Mouse (Mus musculus) hindbrain, embryonic 10.5 days (tissue): ENCODE measurements around the gene Cacna1h. TPM values are rescaled to one million over a fixed set of nuclear protein-coding genes. Genes with fewer than 3 reads are reported as not detected.

ENCODE experiments used
- DNase-seq: peaks from one replicate; pipeline ENCODE4 v3.0.0-alpha.2; 2017; ENCODE audit warnings: low spot score
- H3K27ac ChIP-seq: fragments of 300-500 bp; sonication (generic); 2 replicates; pipeline ENCODE4 v1.5.1; 2016; ENCODE audit warnings: mild to moderate bottlenecking, moderate library complexity
- H3K27me3 ChIP-seq: fragments of 300-500 bp; sonication (generic); 2 replicates; pipeline ENCODE4 v1.6.1; 2016; ENCODE audit warnings: mild to moderate bottlenecking; ENCODE audit not compliant: poor library complexity, insufficient read depth, severe bottlenecking
- H3K36me3 ChIP-seq: fragments of 300-500 bp; sonication (generic); 2 replicates; pipeline ENCODE4 v1.6.1; 2016; ENCODE audit warnings: mild to moderate bottlenecking, moderate library complexity
- H3K4me1 ChIP-seq: fragments of 300-500 bp; sonication (generic); replicated peaks from 2 replicates; pipeline ENCODE4 v1.6.1; 2016; ENCODE audit warnings: mild to moderate bottlenecking
- H3K4me3 ChIP-seq: fragments of 300-500 bp; sonication (generic); 2 replicates; pipeline ENCODE4 v1.5.1; 2016; ENCODE audit warnings: mild to moderate bottlenecking, moderate library complexity
- H3K9me3 ChIP-seq: fragments of 300-500 bp; sonication (generic); 2 replicates; pipeline ENCODE4 v1.6.1; 2016; ENCODE audit warnings: mild to moderate bottlenecking, moderate library complexity
- WGBS: fragments of 180-500 bp; shearing (Covaris S2); methylation state at CpG from one replicate; pipeline ENCODE4 v1.1.7; 2016; 5-methylcytosine and 5-hydroxymethylcytosine counted together
- polyA plus RNA-seq: library from polyadenylated mRNA; unstranded; fragments of >200 nt; fragmentation: Nextera tagmentation; extraction: Ambion mirVana; gene quantifications from 2 replicates; pipeline ENCODE4 v1.2.1, GENCODE M21; 2016

The Cacna1h gene
- polyA plus RNA-seq = 3.9 and 6.8 TPM in 2 replicates

- Histone ChIP-seq H3K9me3 (no peaks in the 10 kb centered on the region), H3K27ac (peak within 1 kb of the TSS; percentile 90), H3K4me3 (peak within 1 kb of the TSS; percentile 84), H3K36me3 (peaks cover 2% of the 10 kb centered on the region; the same call in 1 of the 2 replicates), H3K4me1 (peaks cover 66% of the 10 kb centered on the region), H3K27me3 (peaks cover 71% of the 10 kb centered on the region)
- WGBS = under 1% methylated on average over 102 of the region's 103 CpGs
- DNase-seq = peak; percentile 80
Observed at GRCm38 (mm10) chr17:25433617-25434606, at the start of gene Cacna1h. Cacna1h (minus strand) TSS chr17:25433783.

- 92% methylated on average over 6 of the region's 6 CpGs for WGBS
- Histone ChIP-seq H3K4me3 (no peak overlapping the region), H3K27ac (no peak overlapping the region), H3K27me3 (peaks cover 18% of the 10 kb centered on the region), H3K36me3 (no peaks in the 10 kb centered on the region), H3K9me3 (no peaks in the 10 kb centered on the region), H3K4me1 (peaks cover 23% of the 10 kb centered on the region; the same call in 1 of the 2 replicates)
- DNase-seq = no peak
Observed at GRCm38 (mm10) chr17:25482092-25482491, 48.5 kb upstream of the Cacna1h start.

- Histone ChIP-seq H3K4me3 (no peak overlapping the region), H3K36me3 (no peaks in the 10 kb centered on the region), H3K9me3 (no peaks in the 10 kb centered on the region), H3K27ac (no peak overlapping the region), H3K27me3 (peaks cover 27% of the 10 kb centered on the region), H3K4me1 (peaks cover 32% of the 10 kb centered on the region)
- WGBS = 69% methylated on average over 4 of the region's 4 CpGs
- no peak for DNase-seq
Observed at GRCm38 (mm10) chr17:25480820-25481219, 47.2 kb upstream of the Cacna1h start.

- peaks cover 34% of the 10 kb centered on the region for H3K27me3 ChIP-seq
- no peak overlapping the region for H3K4me3 ChIP-seq
- H3K4me1 ChIP-seq = peaks cover 28% of the 10 kb centered on the region
- no peaks in the 10 kb centered on the region for H3K9me3 ChIP-seq
- WGBS = 43% methylated on average over 8 of the region's 8 CpGs
- no peak for DNase-seq
- H3K36me3 ChIP-seq = no peaks in the 10 kb centered on the region
- no peak overlapping the region for H3K27ac ChIP-seq
Observed at GRCm38 (mm10) chr17:25480152-25480551, 46.6 kb upstream of the Cacna1h start.

GRCm38 (mm10) chr17:25475946-25476744, 42.6 kb upstream of the Cacna1h start:
- peaks cover 68% of the 10 kb centered on the region for H3K27me3 ChIP-seq
- no peak overlapping the region for H3K27ac ChIP-seq
- 42% methylated on average over 19 of the region's 19 CpGs for WGBS
- H3K36me3 ChIP-seq = no peaks in the 10 kb centered on the region
- peak; percentile 47 for DNase-seq
- H3K9me3 ChIP-seq = no peaks in the 10 kb centered on the region
- peaks cover 50% of the 10 kb centered on the region for H3K4me1 ChIP-seq
- H3K4me3 ChIP-seq = no peak overlapping the region

- no peak overlapping the region; the same call in 1 of the 2 replicates for H3K27ac ChIP-seq
- WGBS = 2% methylated on average over 38 of the region's 38 CpGs
- H3K36me3 ChIP-seq = no peaks in the 10 kb centered on the region
- H3K4me1 ChIP-seq = peaks cover 51% of the 10 kb centered on the region
- peak overlapping the region; percentile 51 for H3K4me3 ChIP-seq
- DNase-seq = peak; percentile 69
- no peaks in the 10 kb centered on the region for H3K9me3 ChIP-seq
- peaks cover 72% of the 10 kb centered on the region for H3K27me3 ChIP-seq
Observed at GRCm38 (mm10) chr17:25474330-25475077, 40.9 kb upstream of the Cacna1h start.

- Histone ChIP-seq H3K4me3 (peak overlapping the region; percentile 33), H3K9me3 (no peaks in the 10 kb centered on the region), H3K36me3 (no peaks in the 10 kb centered on the region), H3K27ac (peak overlapping the region; percentile 26), H3K27me3 (peaks cover 56% of the 10 kb centered on the region), H3K4me1 (peaks cover 54% of the 10 kb centered on the region)
- 55% methylated on average over 14 of the region's 14 CpGs for WGBS
- DNase-seq = no peak
Observed at GRCm38 (mm10) chr17:25472044-25472443, 38.5 kb upstream of the Cacna1h start.

- WGBS = 35% methylated on average over 8 of the region's 8 CpGs
- Histone ChIP-seq H3K4me3 (peak overlapping the region; percentile 33), H3K27ac (peak overlapping the region; percentile 26), H3K36me3 (no peaks in the 10 kb centered on the region), H3K27me3 (peaks cover 50% of the 10 kb centered on the region), H3K4me1 (peaks cover 49% of the 10 kb centered on the region), H3K9me3 (no peaks in the 10 kb centered on the region)
- peak; percentile 52 for DNase-seq
Observed at GRCm38 (mm10) chr17:25471418-25471817, 37.8 kb upstream of the Cacna1h start.

GRCm38 (mm10) chr17:25469798-25470197, 36.2 kb upstream of the Cacna1h start:
- WGBS = 37% methylated on average over 8 of the region's 8 CpGs
- Histone ChIP-seq H3K27me3 (peaks cover 38% of the 10 kb centered on the region), H3K9me3 (no peaks in the 10 kb centered on the region), H3K4me3 (no peak overlapping the region), H3K36me3 (no peaks in the 10 kb centered on the region), H3K4me1 (peaks cover 43% of the 10 kb centered on the region), H3K27ac (no peak overlapping the region)
- peak; percentile 71 for DNase-seq

- Histone ChIP-seq H3K36me3 (no peaks in the 10 kb centered on the region), H3K27me3 (peaks cover 25% of the 10 kb centered on the region), H3K4me3 (no peak overlapping the region), H3K4me1 (peaks cover 33% of the 10 kb centered on the region), H3K9me3 (no peaks in the 10 kb centered on the region), H3K27ac (peak overlapping the region; percentile 54; the same call in 1 of the 2 replicates)
- DNase-seq = no peak
- 67% methylated on average over 6 of the region's 6 CpGs for WGBS
Observed at GRCm38 (mm10) chr17:25468301-25468700, 34.7 kb upstream of the Cacna1h start.

- Histone ChIP-seq H3K9me3 (no peaks in the 10 kb centered on the region), H3K27me3 (peaks cover 20% of the 10 kb centered on the region), H3K4me3 (no peak overlapping the region), H3K36me3 (no peaks in the 10 kb centered on the region), H3K27ac (no peak overlapping the region), H3K4me1 (peaks cover 34% of the 10 kb centered on the region)
- DNase-seq = no peak
- WGBS = 74% methylated on average over 6 of the region's 6 CpGs
Observed at GRCm38 (mm10) chr17:25467781-25468180, 34.2 kb upstream of the Cacna1h start.

GRCm38 (mm10) chr17:25466257-25466656, 32.7 kb upstream of the Cacna1h start:
- 79% methylated on average over 2 of the region's 2 CpGs for WGBS
- DNase-seq = no peak
- peaks cover 7% of the 10 kb centered on the region; the same call in 1 of the 2 replicates for H3K27me3 ChIP-seq
- no peak overlapping the region for H3K27ac ChIP-seq
- H3K4me1 ChIP-seq = peaks cover 35% of the 10 kb centered on the region
- H3K9me3 ChIP-seq = no peaks in the 10 kb centered on the region
- no peaks in the 10 kb centered on the region for H3K36me3 ChIP-seq
- no peak overlapping the region for H3K4me3 ChIP-seq
